ENCODE assay signal across 30 mouse cellular contexts in genomic region chr2:108090266-108090665, GRCm38 (mm10).
DNase-seq lines count a peak whose midpoint lies in the region; ATAC-seq and TF ChIP-seq lines count a peak whose summit lies in the region.
"Had no signal": no experiment of that assay in that cellular context is flagged by ENCODE, and none has a peak within 500 bp of the region (broad histone marks: within the 10 kb centered on the region; RNA-seq: fewer than 3 reads in every experiment).

No protein-coding gene starts in this region.

- H3K36me3 ChIP-seq in embryonic facial prominence, embryonic 11.5 days (replicated peaks; ENCODE audit: control insufficient read depth, insufficient read depth, low read depth, low read length): no peaks in the 10 kb centered on the region
- no peaks in the 10 kb centered on the region for H3K36me3 ChIP-seq in embryonic facial prominence, embryonic 10.5 days (replicated peaks)
- H3K36me3 ChIP-seq in heart, postnatal 0 days (replicated peaks; ENCODE audit: control insufficient read depth, insufficient read depth, low read length): no peaks in the 10 kb centered on the region
- H3K36me3 ChIP-seq in neural tube, embryonic 14.5 days (ENCODE audit: control insufficient read depth, insufficient read depth, low read length): no peaks in the 10 kb centered on the region
- no peaks in the 10 kb centered on the region for H3K36me3 ChIP-seq in neural tube, embryonic 15.5 days
- H3K36me3 ChIP-seq in forebrain, postnatal 0 days (ENCODE audit: insufficient read depth): no peaks in the 10 kb centered on the region
- H3K36me3 ChIP-seq: embryonic facial prominence, embryonic 12.5 days; hindbrain, embryonic 15.5 days; liver, embryonic 12.5 days had no signal

- intact Hi-C loops in heart, postnatal 14 days (cut with DNase I): no loop called here

- no peaks in the 10 kb centered on the region for H3K4me1 ChIP-seq in embryonic facial prominence, embryonic 11.5 days (ENCODE audit: control insufficient read depth, insufficient read depth, low read length)
- no peaks in the 10 kb centered on the region for H3K4me1 ChIP-seq in embryonic facial prominence, embryonic 10.5 days
- H3K4me1 ChIP-seq in heart, postnatal 0 days (ENCODE audit: control insufficient read depth, insufficient read depth): no peaks in the 10 kb centered on the region
- H3K4me1 ChIP-seq in neural tube, embryonic 14.5 days (ENCODE audit: control insufficient read depth, insufficient read depth, low read length): no peaks in the 10 kb centered on the region
- no peaks in the 10 kb centered on the region for H3K4me1 ChIP-seq in neural tube, embryonic 15.5 days
- H3K4me1 ChIP-seq in forebrain, postnatal 0 days (ENCODE audit: insufficient read depth): no peaks in the 10 kb centered on the region
- H3K4me1 ChIP-seq: embryonic facial prominence, embryonic 12.5 days; hindbrain, embryonic 15.5 days; liver, embryonic 12.5 days had no signal

- H3K9me3 ChIP-seq in embryonic facial prominence, embryonic 11.5 days (replicated peaks; ENCODE audit: control insufficient read depth, low read length): no peaks in the 10 kb centered on the region
- no peaks in the 10 kb centered on the region for H3K9me3 ChIP-seq in embryonic facial prominence, embryonic 10.5 days
- H3K9me3 ChIP-seq in heart, postnatal 0 days (replicated peaks; ENCODE audit: control insufficient read depth, low read length): no peaks in the 10 kb centered on the region
- no peaks in the 10 kb centered on the region for H3K9me3 ChIP-seq in neural tube, embryonic 14.5 days (ENCODE audit: control insufficient read depth, low read length)
- H3K9me3 ChIP-seq in neural tube, embryonic 15.5 days (replicated peaks): no peaks in the 10 kb centered on the region
- H3K9me3 ChIP-seq in forebrain, postnatal 0 days (ENCODE audit: low read length): no peaks in the 10 kb centered on the region
- H3K9me3 ChIP-seq: embryonic facial prominence, embryonic 12.5 days; hindbrain, embryonic 15.5 days; liver, embryonic 12.5 days had no signal

- H3K9ac ChIP-seq in embryonic facial prominence, embryonic 11.5 days (replicated peaks; ENCODE audit: low read length): no peak overlapping the region
- H3K9ac ChIP-seq in heart, postnatal 0 days (replicated peaks; ENCODE audit: low read depth, low read length): no peak overlapping the region
- H3K9ac ChIP-seq in neural tube, embryonic 14.5 days (replicated peaks; ENCODE audit: low read depth, low read length): no peak overlapping the region
- H3K9ac ChIP-seq in neural tube, embryonic 15.5 days (replicated peaks): no peak overlapping the region
- H3K9ac ChIP-seq in forebrain, postnatal 0 days: no peak overlapping the region
- H3K9ac ChIP-seq: embryonic facial prominence, embryonic 12.5 days; hindbrain, embryonic 15.5 days; liver, embryonic 12.5 days; liver, postnatal 0 days had no signal

- no peak for ATAC-seq in embryonic facial prominence, embryonic 11.5 days (replicated peaks; ENCODE audit: insufficient number of reproducible peaks, low FRiP score, low TSS enrichment, low read depth)
- peak; percentile 49; the same call in 1 of the 2 replicates for ATAC-seq in heart, postnatal 0 days (ENCODE audit: insufficient read depth, low read depth)
- 0 out of 2 replicates have a peak, but pooled peaks have one; percentile 24 for ATAC-seq in neural tube, embryonic 14.5 days (ENCODE audit: low read depth)
- no peak for ATAC-seq in neural tube, embryonic 15.5 days (ENCODE audit: low FRiP score)
- no peak for ATAC-seq in forebrain, postnatal 0 days
- ATAC-seq: forebrain, embryonic 14.5 days; inflammation-experienced regulatory T-cells, adult 6 months; liver, embryonic 12.5 days; liver, postnatal 0 days; Patski had no signal

- H3K27ac ChIP-seq in embryonic facial prominence, embryonic 11.5 days (replicated peaks; ENCODE audit: low read depth, low read length): no peak overlapping the region
- no peak overlapping the region for H3K27ac ChIP-seq in embryonic facial prominence, embryonic 10.5 days (replicated peaks)
- no peak overlapping the region for H3K27ac ChIP-seq in heart, postnatal 0 days (ENCODE audit: low read depth)
- H3K27ac ChIP-seq in neural tube, embryonic 14.5 days (ENCODE audit: low read depth, low read length): no peak overlapping the region
- no peak overlapping the region for H3K27ac ChIP-seq in neural tube, embryonic 15.5 days (replicated peaks)
- no peak overlapping the region for H3K27ac ChIP-seq in forebrain, postnatal 0 days (ENCODE audit: low read depth, low read length)
- H3K27ac ChIP-seq: embryonic facial prominence, embryonic 12.5 days; gastrocnemius, adult 2 months; hindbrain, embryonic 15.5 days; layer of hippocampus, adult 2 months; left cerebral cortex, adult 2 months; liver, embryonic 12.5 days; stomach, postnatal 0 days had no signal

- no peak overlapping the region for H3K4me3 ChIP-seq in embryonic facial prominence, embryonic 11.5 days (ENCODE audit: low read depth, low read length)
- H3K4me3 ChIP-seq in embryonic facial prominence, embryonic 10.5 days: no peak overlapping the region
- H3K4me3 ChIP-seq in heart, postnatal 0 days (ENCODE audit: low read depth, low read length): no peak overlapping the region
- no peak overlapping the region for H3K4me3 ChIP-seq in neural tube, embryonic 14.5 days (ENCODE audit: low read depth, low read length)
- no peak overlapping the region for H3K4me3 ChIP-seq in neural tube, embryonic 15.5 days (replicated peaks)
- H3K4me3 ChIP-seq in forebrain, postnatal 0 days (ENCODE audit: low read depth, low read length): no peak overlapping the region
- H3K4me3 ChIP-seq: embryonic facial prominence, embryonic 12.5 days; gastrocnemius, adult 2 months; hindbrain, embryonic 15.5 days; layer of hippocampus, adult 2 months; left cerebral cortex, adult 2 months; liver, embryonic 12.5 days had no signal

- TF ChIP-seq CTCF in heart, postnatal 0 days (IDR thresholded peaks at IDR 0.05; ENCODE audit: low read depth): no peak
- TF ChIP-seq CTCF in forebrain, postnatal 0 days (IDR thresholded peaks at IDR 0.05; ENCODE audit: low read depth): no peak

- H3K27me3 ChIP-seq in embryonic facial prominence, embryonic 11.5 days (ENCODE audit: control insufficient read depth, insufficient read depth, low read length): no peaks in the 10 kb centered on the region
- H3K27me3 ChIP-seq in embryonic facial prominence, embryonic 10.5 days (replicated peaks; ENCODE audit: low read depth, poor library complexity, severe bottlenecking): no peaks in the 10 kb centered on the region
- H3K27me3 ChIP-seq in heart, postnatal 0 days (ENCODE audit: control insufficient read depth, insufficient read depth, low read length): no peaks in the 10 kb centered on the region
- no peaks in the 10 kb centered on the region for H3K27me3 ChIP-seq in neural tube, embryonic 14.5 days (ENCODE audit: control insufficient read depth, insufficient read depth, low read length)
- H3K27me3 ChIP-seq in neural tube, embryonic 15.5 days (replicated peaks): no peaks in the 10 kb centered on the region
- no peaks in the 10 kb centered on the region for H3K27me3 ChIP-seq in forebrain, postnatal 0 days (ENCODE audit: insufficient read depth, low read length)
- H3K27me3 ChIP-seq: embryonic facial prominence, embryonic 12.5 days; hindbrain, embryonic 15.5 days; liver, embryonic 12.5 days; Patski had no signal

- peak; percentile 11 for DNase-seq in embryonic facial prominence, embryonic 11.5 days (ENCODE audit: low spot score)
- DNase-seq in embryonic facial prominence, embryonic 10.5 days (ENCODE audit: low spot score): no peak
- no peak for DNase-seq in heart, postnatal 0 days (ENCODE audit: low spot score)
- DNase-seq in heart, postnatal 14 days: no peak
- peak; percentile 4 for DNase-seq in mesoderm, embryonic 11.5 days (ENCODE audit: low read depth, low spot score)
- no peak for DNase-seq in forebrain, postnatal 0 days
- DNase-seq: adrenal gland, postnatal 10 days; cerebellum, adult 11 months; cerebellum, adult 9-10 months; cerebellum, postnatal 36 days; gastrocnemius, adult 2 months; heart, postnatal 4 days; kidney, adult 18-20 months; kidney, postnatal 36 days; liver, postnatal 0 days; lung, postnatal 36 days; right cerebral cortex, postnatal 4 days; thymus, adult 18-20 months; thymus, postnatal 25 days had no signal

- TF ChIP-seq EP300 in heart, postnatal 0 days (IDR thresholded peaks at IDR 0.05; ENCODE audit: low read depth): no peak

- no peak overlapping the region for H3K4me2 ChIP-seq in embryonic facial prominence, embryonic 11.5 days (ENCODE audit: low read depth, low read length)
- no peak overlapping the region for H3K4me2 ChIP-seq in heart, postnatal 0 days (ENCODE audit: low read depth, low read length)
- H3K4me2 ChIP-seq in neural tube, embryonic 14.5 days (ENCODE audit: low read depth, low read length): no peak overlapping the region
- H3K4me2 ChIP-seq in neural tube, embryonic 15.5 days: no peak overlapping the region
- H3K4me2 ChIP-seq in forebrain, postnatal 0 days (ENCODE audit: low read depth): no peak overlapping the region
- H3K4me2 ChIP-seq: embryonic facial prominence, embryonic 12.5 days; hindbrain, embryonic 15.5 days; liver, embryonic 12.5 days had no signal

- 67% methylated on average over 4 of the region's 4 CpGs for WGBS in embryonic facial prominence, embryonic 11.5 days
- 75% methylated on average over 4 of the region's 4 CpGs for WGBS in embryonic facial prominence, embryonic 10.5 days
- WGBS in heart, postnatal 0 days: 35% methylated on average over 4 of the region's 4 CpGs
- WGBS in neural tube, embryonic 14.5 days: 71% methylated on average over 4 of the region's 4 CpGs
- WGBS in neural tube, embryonic 15.5 days: 75% methylated on average over 4 of the region's 4 CpGs
- WGBS in forebrain, postnatal 0 days: 76% methylated on average over 4 of the region's 4 CpGs

Comparison
In these comparisons a context has a peak if more than half of its experiments do, and no peak if none do; other contexts are left out.
1. ATAC-seq: peak in heart, postnatal 0 days (single experiment) and neural tube, embryonic 14.5 days (single experiment); none in embryonic facial prominence, embryonic 11.5 days (single experiment), neural tube, embryonic 15.5 days (single experiment) and forebrain, postnatal 0 days (single experiment).
2. DNase-seq: peak in embryonic facial prominence, embryonic 11.5 days (single experiment) and mesoderm, embryonic 11.5 days (single experiment); none in embryonic facial prominence, embryonic 10.5 days (single experiment), heart, postnatal 0 days (single experiment), heart, postnatal 14 days (0 of 2) and forebrain, postnatal 0 days (single experiment).